ENCODE assay signal across 10 mouse cellular contexts in the genomic region with DNA sequence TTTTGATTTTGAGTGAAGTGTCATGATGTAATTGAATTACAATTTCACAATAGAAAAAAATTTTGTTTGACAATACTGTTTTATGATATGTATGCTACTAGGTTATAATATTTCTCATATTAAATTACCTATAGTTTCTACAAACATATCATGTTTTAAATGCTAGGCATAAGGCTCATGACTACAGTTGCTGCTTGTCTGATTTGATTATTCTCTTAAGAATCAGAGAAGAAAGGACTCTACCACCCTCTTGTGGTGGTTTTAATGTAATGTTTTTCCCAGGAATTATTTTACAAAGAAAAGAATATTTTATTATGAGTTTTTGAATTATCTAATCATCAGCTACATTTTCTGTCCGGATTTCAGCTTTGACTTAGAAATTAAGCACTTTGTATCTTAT.
DNase-seq lines count a peak whose midpoint lies in the region; ATAC-seq and TF ChIP-seq lines count a peak whose summit lies in the region.
"Had no signal": no experiment of that assay in that cellular context is flagged by ENCODE, and none has a peak within 500 bp of the region (broad histone marks: within the 10 kb centered on the region; RNA-seq: fewer than 3 reads in every experiment).

No protein-coding gene starts in this region.

- peak; percentile 92 for TF ChIP-seq CTCF in layer of hippocampus, adult 2 months (conservative IDR thresholded peaks at IDR 0.05)

- no peak overlapping the region for H3K4me3 ChIP-seq in layer of hippocampus, adult 2 months
- H3K4me3 ChIP-seq: limb, embryonic 13.5 days had no signal

- H3K27ac ChIP-seq in layer of hippocampus, adult 2 months = no peak overlapping the region
- H3K27ac ChIP-seq: limb, embryonic 13.5 days had no signal

- DNase-seq in layer of hippocampus, adult 2 months (ENCODE audit: low spot score in 2 of 2) = no peak
- no peak for DNase-seq in layer of hippocampus, postnatal 25 days (ENCODE audit: extremely low spot score in 1 of 2, low spot score in 1 of 2)
- DNase-seq in ES-CJ7 (ENCODE audit: low read depth, low spot score) (peak; percentile 18), ZHBTc4 (ENCODE audit: low read depth, low spot score) (peak; percentile 32)
- DNase-seq in urinary bladder, postnatal 25 days (ENCODE audit: low spot score) = no peak
- DNase-seq in gastrocnemius, adult 18-20 months (ENCODE audit: low spot score) = no peak
- DNase-seq in c-Kit-positive CD71-positive TER-119-positive erythroid progenitor cells, embryonic 14.5 days (ENCODE audit: low spot score) = no peak
- DNase-seq: thymus, adult 18-20 months had no signal

- peak; percentile 73 for ATAC-seq in megakaryocyte-erythroid progenitor cell, adult 5-6 weeks (replicated peaks; ENCODE audit: low FRiP score, low TSS enrichment, poor library complexity, severe bottlenecking)

Comparison
In these comparisons a context has a peak if more than half of its experiments do, and no peak if none do; other contexts are left out.
1. DNase-seq: peak in ES-CJ7 (single experiment) and ZHBTc4 (single experiment); none in layer of hippocampus, adult 2 months (0 of 2), layer of hippocampus, postnatal 25 days (0 of 2), urinary bladder, postnatal 25 days (single experiment), gastrocnemius, adult 18-20 months (single experiment) and c-Kit-positive CD71-positive TER-119-positive erythroid progenitor cells, embryonic 14.5 days (single experiment).